Mouse (Mus musculus) liver, postnatal 0 days (tissue): ENCODE data around the gene Smbd1.

Experiments used
- CTCF ChIP-seq: sonication (generic); IDR thresholded peaks from 2 replicates; pipeline ENCODE4 v1.5.1; 2016; ENCODE audit warnings: antibody characterized with exemption, low read depth
- EP300 ChIP-seq: IDR thresholded peaks from 2 replicates; pipeline ENCODE4 v1.6.1; 2016; ENCODE audit warnings: antibody characterized with exemption, low read depth, mild to moderate bottlenecking

- TF ChIP-seq EP300 (peak; percentile 20; the same call in 1 of the 2 replicates), CTCF (no peak)
Observed at GRCm38 (mm10) chr16:32803252-32803853, 6.9 kb downstream of the Smbd1 start.
